8 mouse cellular contexts compared by ENCODE assay signal in genomic region chr1:190169911-190170818, GRCm38 (mm10). TPM values are rescaled to one million over a fixed set of nuclear protein-coding genes. Genes with fewer than 3 reads are reported as not detected.
DNase-seq lines count a peak whose midpoint lies in the region; ATAC-seq and TF ChIP-seq lines count a peak whose summit lies in the region.

TSS of gene Prox1 (minus strand) at chr1:190170714.

- H3K27me3 ChIP-seq in liver, embryonic 16.5 days (ENCODE audit: control insufficient read depth, insufficient read depth, low read depth, low read length) = peaks cover 69% of the 10 kb centered on the region
- H3K27me3 ChIP-seq in neural tube, embryonic 15.5 days (replicated peaks) = peaks cover 24% of the 10 kb centered on the region

- H3K9ac ChIP-seq in liver, embryonic 16.5 days (ENCODE audit: low read depth, low read length) = peak within 1 kb of the TSS; percentile 42
- peak within 1 kb of the TSS; percentile 60 for H3K9ac ChIP-seq in neural tube, embryonic 15.5 days (replicated peaks)

- no peaks in the 10 kb centered on the region for H3K36me3 ChIP-seq in liver, embryonic 16.5 days (ENCODE audit: control insufficient read depth, insufficient read depth)
- H3K36me3 ChIP-seq in neural tube, embryonic 15.5 days = no peaks in the 10 kb centered on the region

- H3K27ac ChIP-seq in layer of hippocampus, adult 2 months = peak within 1 kb of the TSS; percentile 91
- peak within 1 kb of the TSS; percentile 55 for H3K27ac ChIP-seq in liver, embryonic 16.5 days (ENCODE audit: low read length)
- H3K27ac ChIP-seq in neural tube, embryonic 15.5 days (replicated peaks) = peak within 1 kb of the TSS; percentile 91

- under 1% methylated on average over 58 of the region's 62 CpGs for WGBS in liver, embryonic 16.5 days (ENCODE audit: insufficient replicate concordance)
- WGBS in neural tube, embryonic 15.5 days = under 1% methylated on average over 55 of the region's 62 CpGs

- peak; percentile 41 to 44; a peak in 3 of 4 replicates for ATAC-seq in hematopoietic stem cell, adult 5-6 weeks (replicated peaks in 1 of 2; ENCODE audit: insufficient read depth in 1 of 2, low FRiP score in 2 of 2, low TSS enrichment in 1 of 2, low read depth in 1 of 2, poor library complexity in 2 of 2, severe bottlenecking in 2 of 2)
- peak; percentile 55 for ATAC-seq in liver, embryonic 16.5 days (ENCODE audit: low read depth)
- ATAC-seq in neural tube, embryonic 15.5 days (ENCODE audit: low FRiP score) = peak; percentile 89
- ATAC-seq in monocyte, adult 5-6 weeks (replicated peaks; ENCODE audit: insufficient number of reproducible peaks, low FRiP score, low TSS enrichment, poor library complexity, severe bottlenecking) = no peak

- DNase-seq in ZHBTc4 (ENCODE audit: low read depth, low spot score) = peak; percentile 83
- DNase-seq in cerebellum, adult 18-20 months = peak; percentile 85 to 90
- DNase-seq in forelimb bud, embryonic 11.5 days (ENCODE audit: low read depth, low spot score) = peak; percentile 83
- peak; percentile 68 to 74 for DNase-seq in layer of hippocampus, adult 2 months (ENCODE audit: low spot score in 2 of 2)

- H3K4me3 ChIP-seq in layer of hippocampus, adult 2 months = peak within 1 kb of the TSS; percentile 82
- peak within 1 kb of the TSS; percentile 62 for H3K4me3 ChIP-seq in liver, embryonic 16.5 days (ENCODE audit: low read depth, low read length)
- H3K4me3 ChIP-seq in neural tube, embryonic 15.5 days (replicated peaks) = peak within 1 kb of the TSS; percentile 69

- H3K9me3 ChIP-seq in liver, embryonic 16.5 days (replicated peaks; ENCODE audit: control insufficient read depth, low read length) = no peaks in the 10 kb centered on the region
- H3K9me3 ChIP-seq in neural tube, embryonic 15.5 days (replicated peaks) = no peaks in the 10 kb centered on the region

- no peaks in the 10 kb centered on the region; the same call in 1 of the 2 replicates for H3K4me1 ChIP-seq in liver, embryonic 16.5 days (ENCODE audit: control insufficient read depth, low read depth, low read length)
- H3K4me1 ChIP-seq in neural tube, embryonic 15.5 days = peaks cover 61% of the 10 kb centered on the region

- TF ChIP-seq CTCF in layer of hippocampus, adult 2 months (conservative IDR thresholded peaks at IDR 0.05) = no peak

- peak within 1 kb of the TSS; percentile 53 for H3K4me2 ChIP-seq in liver, embryonic 16.5 days (ENCODE audit: low read depth, low read length)
- H3K4me2 ChIP-seq in neural tube, embryonic 15.5 days = peak within 1 kb of the TSS; percentile 96

RNA-seq across cellular contexts. Expression of gene Prox1, which starts in this region (rescaled TPM):
- 0.75 TPM in 1 of 2 replicates, not detected in the other for total RNA-seq in hematopoietic stem cell, adult 5-6 weeks (2017)
- 100 to 1,000 TPM; 102 to 112 TPM for total RNA-seq in layer of hippocampus, adult 2 months (2021)
- polyA plus RNA-seq in liver, embryonic 16.5 days (2015; fragmentation: Nextera tagmentation; extraction: Ambion mirVana) = 6.8 and 7.6 TPM in 2 replicates
- polyA plus RNA-seq in neural tube, embryonic 15.5 days (2015; fragmentation: Nextera tagmentation; extraction: Ambion mirVana) = 9.1 and 9.7 TPM in 2 replicates
- total RNA-seq in monocyte, adult 5-6 weeks (2017) = not detected in 3 replicates

Comparison
In these comparisons a context has a peak if more than half of its experiments do, and no peak if none do; other contexts are left out.
1. RNA of gene Prox1 (total RNA-seq): 102 to 112 TPM in layer of hippocampus, adult 2 months; 0.75 TPM in hematopoietic stem cell, adult 5-6 weeks and not detected in monocyte, adult 5-6 weeks; every median in the first group is over 10 times any median in the second.
2. Peak in ATAC-seq in hematopoietic stem cell, adult 5-6 weeks; RNA of the gene not detected or under 1 TPM.
3. Peak in every context shown above with its lines, with median percentiles within 50 percentile points of each other: DNase-seq, H3K27ac ChIP-seq and H3K4me3 ChIP-seq.